Mouse (Mus musculus): ENCODE data around the gene Ccdc88c.
A peak's percentile ranks its signal among the peaks of the same experiment; 100 is the strongest.

Ccdc88c gene

GRCm38 (mm10) chr12:100996378-100996898 lies 32.4 kb downstream of the Ccdc88c start:
- DNase-seq, result no peak

GRCm38 (mm10) chr12:100995607-100996377 lies 33.1 kb downstream of the Ccdc88c start:
- no peak for DNase-seq

GRCm38 (mm10) chr12:100994140-100995015 lies 34.5 kb downstream of the Ccdc88c start:
- no peak for DNase-seq

- DNase-seq, result no peak
These were observed 35.7 kb downstream of the Ccdc88c start for GRCm38 (mm10) chr12:100993146-100993545.

- DNase-seq, result no peak
These were observed 36.4 kb downstream of the Ccdc88c start for GRCm38 (mm10) chr12:100992505-100992904.

- DNase-seq, result no peak
These were observed 37.7 kb downstream of the Ccdc88c start for GRCm38 (mm10) chr12:100991119-100991518.

GRCm38 (mm10) chr12:100990291-100990690 lies 38.6 kb downstream of the Ccdc88c start:
- DNase-seq, result peak; percentile 19

- DNase-seq, result no peak
These were observed 39.0 kb downstream of the Ccdc88c start for GRCm38 (mm10) chr12:100989780-100990288.

GRCm38 (mm10) chr12:100988324-100989130 lies 40.3 kb downstream of the Ccdc88c start:
- DNase-seq, result no peak

- no peak for DNase-seq
These were observed 42.4 kb downstream of the Ccdc88c start for GRCm38 (mm10) chr12:100986423-100986822.

- DNase-seq, result no peak
These were observed 43.1 kb downstream of the Ccdc88c start for GRCm38 (mm10) chr12:100985793-100986157.

- no peak for DNase-seq
These were observed 43.6 kb downstream of the Ccdc88c start for GRCm38 (mm10) chr12:100985050-100985792.

GRCm38 (mm10) chr12:100983565-100983964 lies 45.3 kb downstream of the Ccdc88c start:
- no peak for DNase-seq

GRCm38 (mm10) chr12:100982217-100982616 lies 46.6 kb downstream of the Ccdc88c start:
- no peak for DNase-seq

GRCm38 (mm10) chr12:100980551-100981008 lies 48.3 kb downstream of the Ccdc88c start:
- no peak for DNase-seq

GRCm38 (mm10) chr12:100979616-100980015 lies 49.2 kb downstream of the Ccdc88c start:
- DNase-seq, result no peak

- DNase-seq, result no peak
These were observed 50.7 kb downstream of the Ccdc88c start for GRCm38 (mm10) chr12:100977958-100978725.

- DNase-seq, result no peak
These were observed 51.3 kb downstream of the Ccdc88c start for GRCm38 (mm10) chr12:100977551-100977950.

- no peak for DNase-seq
These were observed 59.0 kb downstream of the Ccdc88c start for GRCm38 (mm10) chr12:100969808-100970207.

GRCm38 (mm10) chr12:100967383-100967782 lies 61.5 kb downstream of the Ccdc88c start:
- no peak for DNase-seq

GRCm38 (mm10) chr12:100966253-100966652 lies 62.6 kb downstream of the Ccdc88c start:
- no peak for DNase-seq

Data from cerebellum, adult 11-12 months (tissue).